Mouse (Mus musculus) myocyte (in vitro differentiated cells): Measurements from ENCODE around the gene Ppp4r1.

Experiments
- CEBPB ChIP-seq: IDR thresholded peaks from 2 replicates; pipeline ENCODE4 v1.6.1; 2011; ENCODE audit warnings: mild to moderate bottlenecking, moderate library complexity; ENCODE audit not compliant: poor library complexity, insufficient read depth, severe bottlenecking
- E2F4 ChIP-seq: IDR thresholded peaks from one replicate; pipeline ENCODE4 v1.6.1; 2011; ENCODE audit warnings: mild to moderate bottlenecking, control low read depth, moderate library complexity; ENCODE audit not compliant: insufficient read depth
- MAX ChIP-seq: IDR thresholded peaks from one replicate; pipeline ENCODE4 v1.6.1; 2011; ENCODE audit warnings: low read depth, mild to moderate bottlenecking, control low read depth
- POLR2A ChIP-seq: IDR thresholded peaks from one replicate; pipeline ENCODE4 v1.6.1; 2011; ENCODE audit warnings: low read depth, mild to moderate bottlenecking, control low read depth, moderate library complexity; ENCODE audit not compliant: insufficient read length
- USF1 ChIP-seq: IDR thresholded peaks from one replicate; pipeline ENCODE4 v1.6.1; 2011; ENCODE audit warnings: low read depth, mild to moderate bottlenecking, control low read depth, moderate library complexity

- TF ChIP-seq POLR2A: no peak
- TF ChIP-seq MAX: no peak
- TF ChIP-seq E2F4: no peak
- TF ChIP-seq USF1: no peak
- no peak for TF ChIP-seq CEBPB
Observed at GRCm38 (mm10) chr17:65826257-65826656, 43.9 kb downstream of the Ppp4r1 start.
